Mouse (Mus musculus) ES-E14 (cell line): ENCODE results near the gene Fgf2. TPM values are rescaled to one million over a fixed set of nuclear protein-coding genes. Genes with fewer than 3 reads are reported as not detected.

Source experiments
- DNase-seq: peaks from one replicate; pipeline ENCODE4 v3.0.0-alpha.2; 2013; ENCODE audit warnings: low read depth, low spot score
- H3K27ac ChIP-seq: 2 replicates; pipeline ENCODE4 v1.5.1; 2012; ENCODE audit warnings: low read depth, mild to moderate bottlenecking, low read length, moderate library complexity, mixed read lengths; ENCODE audit not compliant: poor library complexity, insufficient read depth, severe bottlenecking
- H3K36me3 ChIP-seq: 2 replicates; pipeline ENCODE4 v1.6.1; 2012; ENCODE audit warnings: mild to moderate bottlenecking, low read length, moderate library complexity, mixed read lengths; ENCODE audit not compliant: control insufficient read depth, poor library complexity, insufficient read depth, severe bottlenecking
- H3K4me1 ChIP-seq, 2 experiments: fragments of 150-350 bp in 1 of 2; sonication (generic) in 1 of 2; 2 replicates each; pipeline ENCODE4 v1.6.1; 2012; ENCODE audit warnings: low read length in 2 of 2, mild to moderate bottlenecking in 1 of 2, mixed read lengths in 1 of 2; ENCODE audit not compliant: control insufficient read depth in 2 of 2, insufficient read depth in 2 of 2, poor library complexity in 1 of 2
- H3K4me3 ChIP-seq, 2 experiments: fragments of 150-350 bp in 1 of 2; sonication (generic) in 1 of 2; 2 replicates each; pipeline ENCODE4 v1.5.1; 2012; ENCODE audit warnings: low read length in 2 of 2, low read depth in 1 of 2, mild to moderate bottlenecking in 1 of 2, mixed read lengths in 1 of 2; ENCODE audit not compliant: insufficient read depth in 1 of 2, poor library complexity in 1 of 2, severe bottlenecking in 1 of 2
- H3K9ac ChIP-seq: 2 replicates; pipeline ENCODE4 v1.6.1; 2012; ENCODE audit warnings: low read depth, mild to moderate bottlenecking, low read length, mixed read lengths; ENCODE audit not compliant: poor library complexity, insufficient read depth, severe bottlenecking
- H3K9me3 ChIP-seq: fragments of 150-350 bp; sonication (generic); 2 replicates; pipeline ENCODE4 v1.6.1; 2012; ENCODE audit warnings: low read depth, mild to moderate bottlenecking, low read length; ENCODE audit not compliant: control insufficient read depth, insufficient read depth
- CHD2 ChIP-seq: IDR thresholded peaks from 2 replicates; pipeline ENCODE4 v1.6.1; 2014; ENCODE audit warnings: mild to moderate bottlenecking, low read depth, low read length, inconsistent platforms
- HCFC1 ChIP-seq: IDR thresholded peaks from 2 replicates; pipeline ENCODE4 v1.6.1; 2012; ENCODE audit warnings: low read length, inconsistent platforms, borderline replicate concordance; ENCODE audit not compliant: insufficient read depth
- MAFK ChIP-seq: IDR thresholded peaks from 2 replicates; pipeline ENCODE4 v1.6.1; 2014; ENCODE audit warnings: mild to moderate bottlenecking, low read depth, low read length, inconsistent platforms; ENCODE audit not compliant: insufficient read depth
- ZC3H11A ChIP-seq: IDR thresholded peaks from 2 replicates; pipeline ENCODE4 v1.6.1; 2012; ENCODE audit warnings: low read depth, mild to moderate bottlenecking, inconsistent platforms, low read length, borderline replicate concordance
- ZNF384 ChIP-seq: IDR thresholded peaks from 2 replicates; pipeline ENCODE4 v1.6.1; 2012; ENCODE audit warnings: low read depth, low read length, inconsistent platforms
- in situ Hi-C, 2 experiments: fragments of 600-800 bp; cut with MboI; formaldehyde crosslinking; loops; one replicate each; pipeline ENCODE4 v1.15.1; 2025; ENCODE audit warnings: low sequenced_read_pairs in 2 of 2, inconsistent platforms in 1 of 2; ENCODE audit not compliant: unreplicated experiment in 2 of 2
- total RNA-seq: library from RNA; depleted of rRNA; stranded (reverse); fragments of 300-350 nt; gene quantifications from 2 replicates; pipeline ENCODE4 v1.2.3, GENCODE M21; 2012

The Fgf2 gene
- total RNA-seq, 1 experiment: 0.45 TPM

GRCm38 (mm10) chr3:37331999-37332449, 16.1 kb upstream of the Fgf2 start:
- no peak for DNase-seq
- TF ChIP-seq HCFC1: no peak
- no peak for TF ChIP-seq ZNF384
- no peak for TF ChIP-seq MAFK
- no peak for TF ChIP-seq ZC3H11A
- no peak for TF ChIP-seq CHD2
- no peaks in the 10 kb centered on the region for H3K9me3 ChIP-seq
- H3K36me3 ChIP-seq: no peaks in the 10 kb centered on the region
- H3K4me3 ChIP-seq: no peak overlapping the region
- in situ Hi-C loops: no loop called here
- peaks cover 0 to 5% of the 10 kb centered on the region in 2 experiments; a peak in 1 of 4 replicates for H3K4me1 ChIP-seq
- H3K9ac ChIP-seq: no peak overlapping the region
- no peak overlapping the region for H3K27ac ChIP-seq

- Histone ChIP-seq H3K9me3 (no peaks in the 10 kb centered on the region), H3K4me3 (no peak overlapping the region), H3K27ac (no peak overlapping the region), H3K36me3 (no peaks in the 10 kb centered on the region), H3K9ac (no peak overlapping the region), H3K4me1 (peaks cover 0 to 5% of the 10 kb centered on the region in 2 experiments; a peak in 1 of 4 replicates)
- DNase-seq: no peak
- TF ChIP-seq ZC3H11A (no peak), CHD2 (no peak), HCFC1 (no peak), MAFK (no peak), ZNF384 (no peak)
- in situ Hi-C loops: no loop called here
Measured at GRCm38 (mm10) chr3:37334053-37334452, 14.1 kb upstream of the Fgf2 start.

- Histone ChIP-seq H3K36me3 (no peaks in the 10 kb centered on the region), H3K9me3 (no peaks in the 10 kb centered on the region), H3K4me3 (no peak overlapping the region), H3K9ac (no peak overlapping the region), H3K4me1 (no peaks in the 10 kb centered on the region), H3K27ac (no peak overlapping the region)
- in situ Hi-C loops: no loop called here
- DNase-seq: peak; percentile 46
- TF ChIP-seq MAFK (no peak), ZC3H11A (peak; percentile 55; the same call in 1 of the 2 replicates)
Measured at GRCm38 (mm10) chr3:37341110-37341509, 7.0 kb upstream of the Fgf2 start.

DNA sequence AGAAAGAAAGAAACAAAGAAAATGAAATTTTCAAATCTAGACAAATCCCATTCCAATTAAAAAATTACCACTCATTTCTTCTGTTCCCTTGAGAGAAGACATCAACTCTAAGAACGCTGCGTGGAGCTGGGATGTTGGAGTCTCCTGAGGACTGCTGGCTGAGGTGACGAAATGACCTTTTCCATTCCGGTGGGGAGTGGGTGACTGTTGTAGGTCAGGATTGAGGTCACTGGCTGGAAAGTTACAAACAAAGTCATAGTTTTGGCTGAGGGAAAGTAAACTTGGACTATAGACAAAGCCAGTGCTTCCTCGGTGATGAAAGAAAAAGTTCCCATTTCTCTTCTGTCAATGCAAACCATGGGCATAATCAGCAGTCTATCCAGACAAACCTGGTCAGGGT, 5.3 kb upstream of the Fgf2 start:
- in situ Hi-C loops: no loop called here

DNA sequence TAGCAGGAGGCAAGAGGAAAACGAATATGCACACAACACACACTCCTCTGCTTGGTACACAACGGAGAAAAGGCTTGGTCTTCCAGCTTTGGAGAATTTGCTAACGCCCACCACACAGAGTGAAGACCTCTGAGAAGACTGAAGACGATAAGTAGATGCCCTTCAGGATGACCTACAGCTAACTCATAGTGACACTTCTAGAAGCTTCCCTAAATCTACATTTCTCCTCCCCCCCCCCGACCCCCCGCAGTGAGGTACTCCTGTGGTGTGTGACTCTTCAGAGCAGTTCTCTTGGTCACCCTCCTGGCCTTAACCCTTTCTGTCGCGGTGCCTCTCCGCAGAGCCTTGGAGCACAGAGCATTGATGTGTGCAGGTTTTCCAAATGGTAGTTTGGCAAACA, 475 bp upstream of the Fgf2 start:
- peaks cover 2 to 7% of the 10 kb centered on the region in 2 experiments; a peak in 1 of 4 replicates for H3K4me1 ChIP-seq
- H3K36me3 ChIP-seq: no peaks in the 10 kb centered on the region
- peak overlapping the region in 1 of 2 experiments; percentile 68; a peak in 1 of 4 replicates for H3K4me3 ChIP-seq
- no peak overlapping the region for H3K9ac ChIP-seq
- DNase-seq: no peak
- H3K27ac ChIP-seq: no peak overlapping the region
- TF ChIP-seq ZNF384 (no peak), ZC3H11A (no peak), MAFK (no peak), CHD2 (no peak), HCFC1 (no peak)
- no peaks in the 10 kb centered on the region for H3K9me3 ChIP-seq
- in situ Hi-C loops: no loop called here

More for the DNA sequence above, 5.3 kb upstream of the Fgf2 start:
- Histone ChIP-seq H3K9me3 (no peaks in the 10 kb centered on the region), H3K27ac (no peak overlapping the region), H3K9ac (no peak overlapping the region), H3K4me3 (no peak overlapping the region), H3K4me1 (peaks cover under 1 to 2% of the 10 kb centered on the region in 2 experiments; a peak in 1 of 4 replicates), H3K36me3 (no peaks in the 10 kb centered on the region)
- TF ChIP-seq HCFC1 (no peak), ZC3H11A (no peak), CHD2 (no peak), ZNF384 (no peak), MAFK (no peak)
- no peak for DNase-seq
